In the genomic region with DNA sequence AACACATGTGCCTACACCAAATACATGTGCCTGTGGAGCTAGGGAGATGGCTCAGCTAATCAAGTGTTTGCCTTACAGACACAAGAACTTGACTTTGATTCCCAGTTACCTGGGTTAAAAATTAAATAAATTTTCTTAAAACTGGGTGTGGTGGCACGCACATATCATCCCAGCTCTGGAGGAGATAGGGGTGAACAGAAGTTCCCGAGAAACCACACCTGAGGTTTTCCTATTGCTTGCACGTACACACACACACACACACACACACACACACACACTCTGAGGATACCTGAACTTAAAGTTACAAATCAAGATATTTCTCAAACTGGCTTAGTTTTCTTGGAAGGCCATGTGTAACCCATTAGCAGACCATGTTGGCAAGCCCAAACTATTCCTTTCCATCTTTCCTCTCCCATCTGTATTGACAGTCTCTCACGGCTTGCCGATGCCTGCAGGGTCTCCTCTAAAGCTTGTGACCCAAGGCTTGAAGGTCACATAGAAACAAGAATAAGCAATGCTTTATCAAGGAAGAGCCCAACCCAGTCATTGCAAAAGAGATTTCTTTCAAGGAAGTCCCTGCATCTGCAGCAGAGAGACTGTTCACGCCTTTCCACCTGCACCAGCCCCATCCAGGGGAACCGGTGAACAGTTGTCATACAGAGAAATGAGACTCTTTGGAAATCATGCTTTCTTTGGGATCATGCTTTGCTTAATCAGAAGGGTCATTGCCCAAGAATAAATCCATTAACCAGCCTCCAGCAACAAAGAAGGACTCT, we compare ENCODE assay signal across 18 mouse cellular contexts.
"Had no signal": no experiment of that assay in that cellular context is flagged by ENCODE, and none has a peak within 500 bp of the region (broad histone marks: within the 10 kb centered on the region; RNA-seq: fewer than 3 reads in every experiment).

No protein-coding gene starts in this region.

- H3K9ac ChIP-seq: lung, embryonic 14.5 days; midbrain, embryonic 12.5 days; neural tube, embryonic 13.5 days; neural tube, embryonic 15.5 days had no signal

- H3K27me3 ChIP-seq: midbrain, embryonic 12.5 days; neural tube, embryonic 13.5 days; neural tube, embryonic 15.5 days had no signal

- H3K4me1 ChIP-seq: midbrain, embryonic 10.5 days; midbrain, embryonic 12.5 days had no signal

- H3K27ac ChIP-seq: midbrain, embryonic 10.5 days; midbrain, embryonic 12.5 days; neural tube, embryonic 13.5 days; neural tube, embryonic 15.5 days had no signal

- H3K36me3 ChIP-seq: midbrain, embryonic 10.5 days; midbrain, embryonic 12.5 days; neural tube, embryonic 13.5 days; neural tube, embryonic 15.5 days had no signal

- H3K9me3 ChIP-seq: midbrain, embryonic 10.5 days; midbrain, embryonic 12.5 days; neural tube, embryonic 13.5 days; neural tube, embryonic 15.5 days had no signal

- H3K4me2 ChIP-seq: lung, embryonic 14.5 days; midbrain, embryonic 12.5 days; neural tube, embryonic 13.5 days; neural tube, embryonic 15.5 days had no signal

- DNase-seq: lung, embryonic 14.5 days; lung, postnatal 10 days; lung, postnatal 4 days; midbrain, embryonic 14.5 days; retina, postnatal 1 day; right cerebral cortex, adult 18-20 months; right cerebral cortex, postnatal 25 days; right cerebral cortex, postnatal 4 days; spleen, adult 18-20 months; thymus, adult 2 months; thymus, postnatal 25 days; thymus, postnatal 4 days had no signal

- H3K4me3 ChIP-seq: midbrain, embryonic 10.5 days; midbrain, embryonic 12.5 days; myocyte; neural tube, embryonic 13.5 days; neural tube, embryonic 15.5 days had no signal

- ATAC-seq: midbrain, embryonic 16.5 days had no signal
